Mouse (Mus musculus) kidney, embryonic 16.5 days (tissue): ENCODE results near the gene Sgpl1. TPM values are rescaled to one million over a fixed set of nuclear protein-coding genes. Genes with fewer than 3 reads are reported as not detected.

Source experiments
- ATAC-seq: fragments of 200-750 bp; cut with Nextera tagmentation; 2 replicates; pipeline ENCODE4 v1.8.0; 2017; ENCODE audit warnings: moderate TSS enrichment; ENCODE audit not compliant: low FRiP score, low TSS enrichment
- H3K27ac ChIP-seq: fragments of 300-500 bp; sonication (generic); 2 replicates; pipeline ENCODE4 v1.5.1; 2014; ENCODE audit warnings: low read length
- H3K27me3 ChIP-seq: fragments of 300-500 bp; sonication (generic); 2 replicates; pipeline ENCODE4 v1.6.1; 2014; ENCODE audit warnings: low read length, control low read depth, mixed read lengths; ENCODE audit not compliant: insufficient read depth
- H3K36me3 ChIP-seq: fragments of 300-500 bp; sonication (generic); 2 replicates; pipeline ENCODE4 v1.6.1; 2014; ENCODE audit warnings: low read length, control low read depth, mixed read lengths; ENCODE audit not compliant: insufficient read depth
- H3K4me1 ChIP-seq: fragments of 300-500 bp; sonication (generic); 2 replicates; pipeline ENCODE4 v1.6.1; 2014; ENCODE audit warnings: low read length, control low read depth, mixed read lengths; ENCODE audit not compliant: insufficient read depth
- H3K4me2 ChIP-seq: fragments of 300-500 bp; sonication (generic); replicated peaks from 2 replicates; pipeline ENCODE4 v1.6.1; 2014; ENCODE audit warnings: low read depth, low read length
- H3K4me3 ChIP-seq: fragments of 300-500 bp; sonication (generic); 2 replicates; pipeline ENCODE4 v1.5.1; 2014; ENCODE audit warnings: mild to moderate bottlenecking, low read length
- H3K9ac ChIP-seq: fragments of 300-500 bp; sonication (generic); replicated peaks from 2 replicates; pipeline ENCODE4 v1.6.1; 2014; ENCODE audit warnings: low read length
- H3K9me3 ChIP-seq: fragments of 300-500 bp; sonication (generic); 2 replicates; pipeline ENCODE4 v1.6.1; 2016; ENCODE audit warnings: low read length, control low read depth
- WGBS: fragments of 180-500 bp; shearing (Covaris S2); extraction: QIAGEN DNeasy Blood & Tissue Kit; methylation state at CpG from one replicate; pipeline ENCODE4 v1.1.7; 2014; 5-methylcytosine and 5-hydroxymethylcytosine counted together
- polyA plus RNA-seq: library from polyadenylated mRNA; unstranded; fragments of >200 nt; fragmentation: Nextera tagmentation; extraction: Ambion mirVana; gene quantifications from 2 replicates; pipeline ENCODE4 v1.2.1, GENCODE M21; 2015

The Sgpl1 gene
- polyA plus RNA-seq, 1 experiment from 2014 or later: 75.9 TPM

DNA sequence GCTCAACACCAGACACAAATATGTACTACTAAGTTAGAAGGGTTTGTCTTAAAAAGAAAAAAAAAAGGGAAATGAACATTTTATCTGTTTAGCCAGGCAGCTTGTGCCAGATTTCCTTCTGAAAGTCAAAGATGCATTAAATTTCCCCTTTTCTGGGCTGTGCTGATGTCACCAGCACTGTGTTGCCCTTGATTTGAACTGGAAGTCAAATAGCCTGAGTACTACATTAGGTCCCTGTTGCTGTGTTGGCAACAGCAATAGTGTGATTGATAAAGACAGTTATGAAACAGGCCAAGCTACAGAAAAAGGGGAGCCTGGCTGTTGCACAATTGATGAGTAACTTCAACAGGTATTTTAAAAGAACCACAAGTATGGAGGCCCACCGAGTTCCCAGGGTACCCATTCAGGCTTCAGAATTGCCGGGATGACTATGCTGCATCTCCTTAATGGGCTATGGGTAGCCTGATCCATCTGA is 33.2 kb downstream of the Sgpl1 start:
- ATAC-seq: no peak
- no peak overlapping the region for H3K4me2 ChIP-seq
- H3K9me3 ChIP-seq: no peaks in the 10 kb centered on the region
- WGBS: 96% methylated on average over 2 of the region's 2 CpGs
- no peaks in the 10 kb centered on the region for H3K27me3 ChIP-seq
- no peak overlapping the region for H3K4me3 ChIP-seq
- peaks cover 25% of the 10 kb centered on the region for H3K36me3 ChIP-seq
- no peaks in the 10 kb centered on the region for H3K4me1 ChIP-seq
- H3K9ac ChIP-seq: no peak overlapping the region
- no peak overlapping the region for H3K27ac ChIP-seq

DNA sequence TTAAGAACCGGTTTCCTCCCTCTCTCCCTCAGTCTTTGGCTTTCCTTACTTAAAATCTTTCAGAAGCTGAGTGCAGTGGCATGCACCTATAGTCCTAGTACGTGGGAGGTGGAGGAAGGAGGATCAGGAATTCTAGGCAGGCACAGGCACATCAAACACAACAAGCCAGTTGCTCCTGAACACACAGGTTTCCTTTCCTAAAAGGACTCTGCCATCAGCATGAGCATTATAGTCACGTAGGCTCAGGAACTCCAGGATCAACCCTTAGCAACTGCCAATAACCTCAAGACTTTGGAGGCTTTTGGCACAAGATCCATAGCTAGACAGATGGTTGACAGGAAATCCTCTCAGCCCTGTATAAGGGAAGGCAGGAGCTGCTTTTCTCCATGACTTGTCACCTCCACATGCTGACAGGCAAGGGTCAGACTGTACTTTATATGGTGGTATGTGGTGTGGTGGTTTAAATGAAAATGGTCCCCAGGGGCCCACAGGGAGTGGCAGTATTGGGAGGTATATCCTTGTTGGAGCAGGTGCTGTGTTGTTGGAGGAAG is 43.9 kb downstream of the Sgpl1 start:
- no peaks in the 10 kb centered on the region for H3K4me1 ChIP-seq
- H3K27me3 ChIP-seq: no peaks in the 10 kb centered on the region
- H3K27ac ChIP-seq: no peak overlapping the region
- H3K4me2 ChIP-seq: no peak overlapping the region
- no peak overlapping the region for H3K9ac ChIP-seq
- 78% methylated on average over 3 of the region's 3 CpGs for WGBS
- H3K9me3 ChIP-seq: no peaks in the 10 kb centered on the region
- peaks cover 74% of the 10 kb centered on the region for H3K36me3 ChIP-seq
- no peak for ATAC-seq
- H3K4me3 ChIP-seq: no peak overlapping the region

DNA sequence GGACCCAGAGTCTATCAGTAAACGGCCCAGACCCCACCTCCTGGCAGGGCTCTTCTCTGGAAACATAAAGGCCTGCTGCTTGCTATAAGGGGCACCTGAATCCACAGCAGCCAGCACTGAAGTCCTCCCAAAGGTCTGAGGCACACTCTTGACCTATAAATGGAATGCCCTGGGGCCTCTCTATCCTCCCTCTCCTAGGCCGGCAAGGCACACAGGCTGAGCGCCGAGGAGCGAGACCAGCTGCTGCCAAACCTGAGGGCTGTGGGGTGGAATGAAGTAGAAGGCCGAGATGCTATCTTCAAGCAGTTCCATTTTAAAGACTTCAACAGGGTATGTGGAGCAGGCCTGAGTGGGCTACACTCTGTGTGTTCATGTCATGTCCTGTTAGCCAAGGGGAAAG is 55.6 kb downstream of the Sgpl1 start:
- H3K4me2 ChIP-seq: no peak overlapping the region
- no peak for ATAC-seq
- peaks cover 17% of the 10 kb centered on the region for H3K36me3 ChIP-seq
- H3K9ac ChIP-seq: no peak overlapping the region
- no peaks in the 10 kb centered on the region for H3K27me3 ChIP-seq
- H3K27ac ChIP-seq: no peak overlapping the region
- H3K4me1 ChIP-seq: peaks cover 11% of the 10 kb centered on the region
- whole genome bisulfite sequencing: 66% methylated on average over 6 of the region's 6 CpGs
- H3K4me3 ChIP-seq: no peak overlapping the region
- H3K9me3 ChIP-seq: no peaks in the 10 kb centered on the region

DNA sequence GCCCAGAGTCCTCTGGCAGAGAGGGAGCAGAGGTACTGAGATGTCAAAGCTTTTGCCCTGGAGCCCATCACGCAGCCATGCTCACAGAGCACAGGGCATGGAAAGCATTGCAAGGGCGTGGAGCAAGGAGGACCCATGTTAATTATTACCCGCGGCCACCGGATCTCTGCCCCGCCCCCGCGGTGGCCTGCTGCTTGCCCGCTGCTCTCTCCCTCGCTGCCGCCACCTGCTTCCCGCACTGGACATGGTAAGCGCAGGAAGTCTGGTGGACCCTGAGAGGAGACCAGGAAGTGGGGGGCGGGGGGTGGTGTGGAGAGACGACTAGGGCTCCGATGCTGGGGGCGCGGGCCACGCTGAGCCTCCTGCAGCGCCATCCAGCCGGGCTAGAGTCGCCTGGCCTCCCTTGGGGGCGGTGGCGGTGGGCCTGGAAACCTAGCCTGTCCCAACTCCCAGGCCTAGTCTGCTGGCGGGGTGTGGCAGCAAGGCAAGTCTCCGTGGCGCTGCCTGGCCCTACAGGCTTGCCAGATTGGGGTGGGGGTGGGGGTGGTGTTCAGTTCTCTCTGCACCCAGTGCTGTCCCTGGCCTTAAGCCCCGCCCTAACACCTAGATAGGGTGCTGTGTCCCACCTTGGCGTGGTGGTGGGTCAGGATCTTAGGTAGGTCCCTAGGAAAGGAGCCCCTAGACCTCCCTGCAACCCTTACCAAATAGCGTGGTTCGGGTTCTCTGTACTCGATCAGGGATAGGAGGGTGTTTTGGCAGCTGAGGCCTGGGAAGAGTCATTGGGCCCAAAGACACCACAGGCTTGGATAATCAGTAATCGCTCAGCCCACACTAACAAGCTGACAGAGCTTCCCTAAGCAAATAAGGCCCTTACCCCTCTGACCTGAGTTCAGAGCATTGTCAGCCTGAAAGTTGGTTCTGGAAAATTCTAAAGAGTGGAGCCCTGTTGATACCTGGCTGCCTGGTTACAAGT is 58.0 kb downstream of the Sgpl1 start, which contains the start of gene Pcbd1:
Gene Pcbd1, plus strand, starts transcription at position 162 of the 973 bp plus-strand sequence.
- Histone ChIP-seq H3K4me1 (peaks cover 11% of the 10 kb centered on the region), H3K36me3 (peaks cover 3% of the 10 kb centered on the region; the same call in 1 of the 2 replicates), H3K27me3 (no peaks in the 10 kb centered on the region), H3K9ac (peak within 1 kb of the TSS; percentile 77), H3K27ac (peak within 1 kb of the TSS; percentile 95), H3K4me2 (peak within 1 kb of the TSS; percentile 68), H3K9me3 (no peaks in the 10 kb centered on the region), H3K4me3 (peak within 1 kb of the TSS; percentile 57)
- ATAC-seq: peak; percentile 92
- WGBS: 8% methylated on average over 32 of the region's 33 CpGs

DNA sequence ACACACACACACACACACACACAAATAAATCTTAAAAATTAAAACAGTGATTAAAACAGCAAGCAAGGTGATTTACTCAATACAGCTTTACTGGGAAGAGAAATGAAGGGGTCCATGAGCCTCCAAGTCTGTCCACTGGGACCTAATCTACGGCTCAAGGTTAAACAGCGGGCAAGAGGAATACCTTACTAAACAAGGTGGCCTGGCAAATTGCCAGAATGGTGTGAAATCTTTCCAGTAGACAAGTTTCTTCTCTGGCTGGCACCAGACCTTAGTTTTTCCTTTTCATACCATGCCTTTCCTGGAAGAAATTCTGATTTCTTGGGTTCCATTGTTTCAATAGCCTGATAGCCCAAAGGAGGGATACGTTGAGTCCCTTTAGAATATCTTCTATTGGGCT is 59.0 kb downstream of the Sgpl1 start:
- H3K36me3 ChIP-seq: no peaks in the 10 kb centered on the region
- no peaks in the 10 kb centered on the region for H3K27me3 ChIP-seq
- H3K4me2 ChIP-seq: no peak overlapping the region
- H3K4me3 ChIP-seq: no peak overlapping the region
- H3K27ac ChIP-seq: peak overlapping the region; percentile 9; the same call in 1 of the 2 replicates
- 68% methylated on average over 3 of the region's 3 CpGs for WGBS
- H3K9me3 ChIP-seq: no peaks in the 10 kb centered on the region
- no peak overlapping the region for H3K9ac ChIP-seq
- ATAC-seq: no peak
- H3K4me1 ChIP-seq: peaks cover 11% of the 10 kb centered on the region

DNA sequence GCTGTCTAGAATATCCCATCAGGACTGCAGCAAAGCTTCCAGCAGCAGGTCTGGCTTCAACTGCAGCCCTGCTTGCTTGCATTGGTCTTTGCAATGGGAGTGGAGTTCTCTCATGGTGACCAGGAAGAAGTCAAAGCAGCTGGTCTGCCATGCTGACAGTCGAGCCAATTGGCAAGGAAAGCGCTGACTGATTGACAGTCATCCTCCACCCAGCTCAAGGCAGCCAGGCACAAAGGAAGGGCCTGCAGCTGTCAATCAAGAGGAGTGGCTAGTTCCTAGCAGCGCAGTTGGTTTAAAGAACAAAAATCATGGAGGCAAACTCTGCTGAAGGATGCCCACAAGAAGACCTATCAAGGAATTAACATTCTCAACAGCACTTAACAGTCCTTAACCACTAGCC is 61.0 kb downstream of the Sgpl1 start:
- Histone ChIP-seq H3K4me2 (no peak overlapping the region), H3K4me1 (peaks cover 11% of the 10 kb centered on the region), H3K36me3 (no peaks in the 10 kb centered on the region), H3K9me3 (no peaks in the 10 kb centered on the region), H3K4me3 (no peak overlapping the region), H3K27ac (no peak overlapping the region), H3K27me3 (no peaks in the 10 kb centered on the region), H3K9ac (no peak overlapping the region)
- WGBS: 58% methylated on average over 3 of the region's 3 CpGs
- ATAC-seq: no peak

DNA sequence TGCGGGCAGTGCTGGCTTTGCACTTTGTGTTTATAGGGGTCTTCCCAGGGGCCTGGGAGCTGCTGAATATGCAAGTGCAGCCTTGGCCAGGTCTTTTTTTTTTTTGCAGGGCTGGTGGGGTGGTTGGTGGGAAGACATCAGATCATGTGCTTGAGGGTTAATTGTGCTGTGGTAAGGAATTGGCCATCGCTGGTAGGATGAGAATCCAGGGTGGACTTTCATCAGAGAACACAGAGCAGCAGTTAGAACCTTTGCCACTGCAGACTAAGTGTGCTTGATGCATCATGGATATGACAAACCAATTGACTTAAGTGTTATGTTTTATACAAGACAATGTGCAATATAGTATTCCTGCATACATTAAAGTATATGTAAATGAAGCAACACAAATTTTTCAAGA is 62.1 kb downstream of the Sgpl1 start:
- Histone ChIP-seq H3K9ac (no peak overlapping the region), H3K27me3 (no peaks in the 10 kb centered on the region), H3K4me1 (peaks cover 17% of the 10 kb centered on the region), H3K27ac (no peak overlapping the region), H3K36me3 (no peaks in the 10 kb centered on the region), H3K4me2 (no peak overlapping the region), H3K9me3 (no peaks in the 10 kb centered on the region), H3K4me3 (no peak overlapping the region)
- WGBS: 87% methylated on average over 2 of the region's 2 CpGs
- no peak for ATAC-seq

DNA sequence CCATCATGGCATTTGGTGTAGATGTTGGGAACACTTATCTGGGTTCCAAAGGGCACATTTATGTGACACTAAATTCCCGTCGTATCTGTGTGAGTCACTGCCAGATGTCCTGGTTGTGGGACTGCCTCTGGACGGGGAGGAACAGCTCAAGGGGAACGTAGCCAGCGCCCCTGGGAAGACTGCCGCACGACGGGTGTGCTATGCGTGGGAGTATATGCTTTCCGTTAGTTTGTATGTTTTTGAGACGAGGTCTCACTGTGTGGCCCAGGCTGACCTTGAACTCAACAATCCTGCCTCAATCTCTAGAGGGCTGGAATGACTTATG is 66.6 kb downstream of the Sgpl1 start:
- peak; percentile 36; the same call in 1 of the 2 replicates for ATAC-seq
- H3K27me3 ChIP-seq: no peaks in the 10 kb centered on the region
- no peaks in the 10 kb centered on the region for H3K36me3 ChIP-seq
- no peak overlapping the region for H3K9ac ChIP-seq
- no peak overlapping the region for H3K4me3 ChIP-seq
- H3K4me2 ChIP-seq: peak overlapping the region; percentile 30; the same call in 1 of the 2 replicates
- H3K9me3 ChIP-seq: no peaks in the 10 kb centered on the region
- H3K4me1 ChIP-seq: peaks cover 15% of the 10 kb centered on the region
- WGBS: 31% methylated on average over 11 of the region's 11 CpGs
- no peak overlapping the region for H3K27ac ChIP-seq

DNA sequence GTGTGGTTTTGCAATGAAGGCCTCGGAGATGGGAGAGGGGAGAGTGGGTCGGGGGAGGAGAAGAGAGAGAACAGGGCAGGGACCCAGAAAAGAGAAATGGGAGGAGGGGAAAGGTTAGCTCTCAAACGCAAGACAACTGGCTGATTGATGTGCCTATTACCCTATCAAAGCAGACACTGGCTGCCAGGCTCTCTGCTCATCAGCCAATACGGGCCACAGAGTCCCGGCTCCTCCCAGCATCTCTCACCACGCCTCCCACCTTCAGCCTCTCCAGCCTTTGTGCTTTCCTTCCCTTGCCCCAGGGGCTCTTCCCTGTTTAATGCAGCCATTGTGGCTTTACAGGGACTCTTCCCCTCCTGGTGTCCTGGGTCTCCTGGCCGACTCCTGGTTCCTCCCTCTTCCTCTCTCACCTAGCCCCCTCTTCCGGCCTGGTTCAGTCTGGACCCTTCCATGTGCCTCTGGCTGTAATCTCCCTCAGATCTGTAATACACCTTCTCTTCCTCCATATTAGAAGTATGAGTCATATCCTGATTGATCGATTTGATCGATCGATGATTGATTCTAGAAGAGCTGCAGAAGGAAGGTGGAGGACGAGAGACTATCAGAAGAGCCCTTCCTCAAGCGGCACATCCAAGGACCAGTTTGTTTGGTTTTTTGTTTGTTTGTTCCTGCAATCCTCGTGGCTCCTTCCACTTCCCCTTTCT is 67.1 kb downstream of the Sgpl1 start:
- H3K36me3 ChIP-seq: no peaks in the 10 kb centered on the region
- ATAC-seq: peak; percentile 95
- no peaks in the 10 kb centered on the region for H3K9me3 ChIP-seq
- no peaks in the 10 kb centered on the region for H3K27me3 ChIP-seq
- H3K27ac ChIP-seq: no peak overlapping the region
- H3K4me2 ChIP-seq: peak overlapping the region; percentile 30
- no peak overlapping the region; the same call in 1 of the 2 replicates for H3K4me3 ChIP-seq
- WGBS: 38% methylated on average over 14 of the region's 14 CpGs
- peaks cover 15% of the 10 kb centered on the region for H3K4me1 ChIP-seq
- no peak overlapping the region for H3K9ac ChIP-seq
